Mouse (Mus musculus) Patski (cell line): ENCODE results near the gene Gramd4. TPM values are rescaled to one million over a fixed set of nuclear protein-coding genes. Genes with fewer than 3 reads are reported as not detected.
"Not testable (repeated sequence)": the region's sequence is repeated elsewhere in the genome, so short reads cannot be mapped to it uniquely, and the experiment has no call there.

Experiments
- ATAC-seq: fragments of 100-300 bp; one replicate; pipeline ENCODE4 v1.8.0; 2021
- CTCF ChIA-PET: fragments of 350-600 bp; sonication (Branson Sonifier 250); formaldehyde crosslinking; loops from one replicate; lab custom pipeline; 2022; ENCODE audit warnings: inconsistent platforms; lab: Charles Lee
- POLR2A ChIA-PET: fragments of 350-600 bp; sonication (Branson Sonifier 250); formaldehyde crosslinking; loops from one replicate; lab custom pipeline; 2022; ENCODE audit warnings: antibody characterized with exemption, inconsistent platforms; lab: Charles Lee
- DNase-seq: peaks from one replicate; pipeline ENCODE4 v3.0.0-alpha.2; 2011; ENCODE audit warnings: low read depth, low spot score
- H3K27me3 ChIP-seq: fragments of 371-371 bp; one replicate; pipeline ENCODE4 v1.5.1; 2021
- CTCF ChIP-seq: fragments of 100-300 bp; IDR thresholded peaks from one replicate; pipeline ENCODE4 v1.5.1; 2021
- in situ Hi-C: fragments of 300-500 bp; cut with MboI; formaldehyde crosslinking; loops from 3 replicates; pipeline ENCODE4 v1.11.1; 2018; ENCODE audit warnings: low pct_unique_long_range_greater_than_20kb, mixed read lengths
- polyA plus RNA-seq: library from polyadenylated mRNA; unstranded; gene quantifications from one replicate; pipeline ENCODE4 v1.2.3, GENCODE M21; 2021

Gramd4 gene
- polyA plus RNA-seq, 1 experiment from 2014 or later, result 44.1 TPM

DNA sequence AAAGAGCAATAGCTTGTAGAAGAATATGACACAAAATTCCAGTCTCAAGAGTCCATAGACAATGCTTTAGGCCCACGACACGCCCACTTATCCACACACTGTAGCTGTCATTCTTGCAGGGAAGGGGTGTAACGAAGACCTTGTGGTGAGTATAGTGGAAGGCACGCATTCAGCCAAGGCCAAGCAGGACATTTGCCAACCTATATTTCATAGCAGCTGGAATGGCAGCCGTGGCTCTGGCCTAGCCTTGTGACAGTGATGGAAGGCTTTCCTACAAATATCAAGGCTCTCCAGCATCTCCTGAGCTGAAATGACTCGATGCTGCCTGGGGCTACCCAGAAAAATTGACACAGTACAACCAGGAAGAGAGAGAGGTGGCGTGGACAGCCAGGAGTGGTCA is 87.6 kb downstream of the Gramd4 start:
- TF ChIP-seq CTCF, result no peak
- POLR2A ChIA-PET, result no interaction called here
- no peak for ATAC-seq
- in situ Hi-C loops, result no loop called here
- no peaks in the 10 kb centered on the region for H3K27me3 ChIP-seq
- DNase-seq, result no peak
- CTCF ChIA-PET, result interaction anchor here (0.9 kb wide), 1 partner anchor 7 kb away, joined by 3 read pairs; no protein-coding TSS in a partner anchor

DNA sequence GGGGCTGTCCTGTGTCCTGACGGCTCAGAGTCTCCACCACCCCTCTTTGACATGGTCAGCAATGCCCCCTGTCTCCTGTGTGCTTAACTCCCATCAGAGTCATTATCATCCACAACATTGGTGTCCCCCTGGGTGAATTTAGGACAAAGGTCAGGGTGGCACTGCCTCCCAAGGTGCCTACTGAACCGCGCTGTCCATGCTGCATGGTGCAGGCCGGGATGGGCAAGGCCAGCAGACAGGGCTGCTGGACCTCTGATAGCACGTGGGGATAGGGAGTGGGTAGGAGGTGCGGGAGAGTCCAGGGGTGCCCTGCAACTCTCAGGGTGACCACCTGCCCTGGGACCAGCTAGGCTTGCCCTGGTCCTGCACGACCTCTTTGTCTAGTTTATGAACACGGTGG is 89.4 kb downstream of the Gramd4 start:
- no peak for ATAC-seq
- in situ Hi-C loops, result no loop called here

DNA sequence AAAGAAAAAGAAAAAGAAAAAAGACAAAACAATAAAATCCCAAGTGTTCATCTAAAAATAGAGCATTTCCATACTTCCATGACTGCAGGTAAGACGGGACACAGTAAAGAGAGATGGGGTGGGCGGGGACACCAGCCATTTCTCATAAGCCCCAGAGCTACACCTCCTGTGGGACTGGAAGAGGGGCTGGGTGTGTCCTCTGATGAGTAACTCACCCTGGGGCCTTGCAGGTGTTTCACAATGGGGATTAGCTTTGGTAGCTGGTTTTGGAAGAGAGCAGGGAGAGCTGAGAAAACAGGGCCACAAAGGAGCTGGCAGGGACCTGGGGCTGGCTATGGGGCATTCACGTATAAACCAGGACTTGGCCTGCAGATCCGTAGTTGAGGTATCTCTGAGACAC is 93.1 kb downstream of the Gramd4 start:
- in situ Hi-C loops, result no loop called here
- no peak for TF ChIP-seq CTCF
- no peak for ATAC-seq
- ChIA-PET POLR2A (no interaction called here), CTCF (interaction anchor here (2.0 kb wide), 1 partner anchor 11 kb away, joined by 11 read pairs; no protein-coding TSS in a partner anchor)
- DNase-seq, result no peak
- no peaks in the 10 kb centered on the region for H3K27me3 ChIP-seq

More for the DNA sequence above, 89.4 kb downstream of the Gramd4 start:
- POLR2A ChIA-PET, result no interaction called here
- TF ChIP-seq CTCF, result no peak
- no peak for DNase-seq
- H3K27me3 ChIP-seq, result no peaks in the 10 kb centered on the region
- CTCF ChIA-PET, result no interaction called here

DNA sequence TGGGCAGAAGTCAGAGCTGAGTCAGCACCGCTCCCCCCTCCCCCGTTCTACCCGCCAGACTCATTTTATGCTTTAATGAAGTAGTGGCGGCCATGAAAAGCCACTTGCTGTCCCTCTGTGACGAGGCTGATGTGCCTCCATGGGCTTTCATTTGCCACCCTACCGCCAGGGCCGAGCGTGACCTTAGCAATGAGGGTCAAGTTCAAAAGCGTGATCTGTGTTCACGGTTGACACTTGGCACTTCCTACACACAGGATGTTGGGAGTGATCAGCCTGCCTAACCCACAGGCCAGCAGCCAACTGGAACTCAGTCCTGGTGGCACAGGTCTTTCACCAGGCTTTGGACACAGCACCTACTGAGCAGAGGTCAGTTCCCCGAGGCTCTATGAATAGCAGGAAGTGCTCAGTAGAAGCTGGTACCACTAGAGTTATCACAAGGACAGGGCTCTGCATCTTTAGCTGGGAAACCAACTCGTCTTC is 96.0 kb downstream of the Gramd4 start:
- in situ Hi-C loops, result no loop called here
- POLR2A ChIA-PET, result interaction anchor here (0.6 kb wide), 2 partner anchors 10 to 677 kb away, joined by 3 read pairs; no protein-coding TSS in a partner anchor
- no peak for ATAC-seq
- TF ChIP-seq CTCF, result no peak
- no peaks in the 10 kb centered on the region for H3K27me3 ChIP-seq
- no peak for DNase-seq
- CTCF ChIA-PET, result no interaction called here

DNA sequence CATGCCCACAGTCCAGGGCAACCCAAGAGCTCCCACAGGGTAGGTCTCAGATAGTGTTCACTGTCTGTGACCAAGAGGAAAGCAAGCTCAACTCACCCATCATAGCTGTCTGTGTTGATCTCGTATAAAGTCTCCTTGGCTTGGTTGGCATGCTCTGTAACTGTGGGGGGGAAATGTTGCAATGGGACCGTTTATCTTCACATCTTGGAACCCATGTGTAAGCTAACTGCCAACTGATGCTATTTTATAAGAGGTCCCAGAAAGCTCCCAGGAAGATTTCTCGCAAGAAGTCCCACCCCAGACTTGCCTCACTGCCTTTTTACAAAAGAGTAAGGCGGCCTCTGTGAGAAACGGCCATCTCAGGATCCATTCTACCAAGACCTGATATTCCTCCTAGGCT is 99.0 kb downstream of the Gramd4 start:
- in situ Hi-C loops, result no loop called here
- ChIA-PET CTCF (interaction anchor here (1.6 kb wide), 1 partner anchor 16 kb away, joined by 4 read pairs; no protein-coding TSS in a partner anchor), POLR2A (no interaction called here)
- no peak for DNase-seq
- H3K27me3 ChIP-seq, result no peaks in the 10 kb centered on the region
- TF ChIP-seq CTCF, result no peak
- no peak for ATAC-seq

DNA sequence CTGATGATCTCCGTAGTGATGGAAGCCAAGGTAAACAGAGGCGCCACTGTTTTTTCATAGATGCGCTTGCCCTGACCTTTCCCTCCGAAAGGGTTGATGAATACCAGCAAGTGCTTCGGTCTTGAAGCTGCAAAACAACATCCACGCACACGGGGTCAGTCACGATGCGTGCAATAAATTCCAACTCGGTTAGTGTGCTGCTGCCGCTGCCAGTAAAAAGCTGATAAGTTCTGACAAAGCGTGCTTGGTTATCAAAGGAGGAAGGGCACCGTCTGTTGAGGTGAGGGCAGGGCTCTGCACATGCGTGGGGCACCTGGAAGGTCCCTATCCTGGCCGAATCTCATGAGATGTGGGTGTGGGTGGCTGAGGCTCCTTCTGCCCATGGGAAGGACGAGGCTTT is 101.6 kb downstream of the Gramd4 start:
- no peak for TF ChIP-seq CTCF
- in situ Hi-C loops, result no loop called here
- ATAC-seq, result no peak
- no peaks in the 10 kb centered on the region for H3K27me3 ChIP-seq
- POLR2A ChIA-PET, result no interaction called here
- CTCF ChIA-PET, result interaction anchor here (0.9 to 1.2 kb wide), 2 partner anchors 22 to 47 kb away, joined by 3 to 4 read pairs; no protein-coding TSS in a partner anchor
- no peak for DNase-seq

DNA sequence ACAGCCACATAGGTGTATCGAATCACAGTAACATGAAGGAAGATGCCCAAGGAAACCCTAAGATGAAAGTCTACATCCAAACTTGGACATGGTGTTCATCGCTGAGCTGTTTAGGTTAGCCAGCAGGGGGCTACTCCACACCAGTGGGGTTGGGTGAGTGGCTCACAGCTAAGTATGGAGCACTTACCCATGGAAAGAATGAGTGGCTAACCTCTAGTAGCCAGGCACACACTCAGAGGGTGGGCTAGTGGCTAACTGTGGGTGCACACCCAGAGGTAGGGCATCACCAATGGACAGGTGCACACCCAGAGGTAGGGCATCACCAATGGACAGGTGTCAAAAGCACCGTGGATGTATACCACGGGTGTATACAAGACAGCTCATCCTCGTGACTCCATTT is 102.2 kb downstream of the Gramd4 start:
- CTCF ChIA-PET, result interaction anchor here (0.9 to 1.2 kb wide), 2 partner anchors 21 to 46 kb away, joined by 3 to 4 read pairs; no protein-coding TSS in a partner anchor
- in situ Hi-C loops, result no loop called here
- POLR2A ChIA-PET, result interaction anchor here (1.1 kb wide), 1 partner anchor 26 kb away, joined by 3 read pairs; the partner anchor contains the start of gene Cerk
- no peak for DNase-seq
- ATAC-seq, result no peak
- no peaks in the 10 kb centered on the region for H3K27me3 ChIP-seq
- no peak for TF ChIP-seq CTCF

DNA sequence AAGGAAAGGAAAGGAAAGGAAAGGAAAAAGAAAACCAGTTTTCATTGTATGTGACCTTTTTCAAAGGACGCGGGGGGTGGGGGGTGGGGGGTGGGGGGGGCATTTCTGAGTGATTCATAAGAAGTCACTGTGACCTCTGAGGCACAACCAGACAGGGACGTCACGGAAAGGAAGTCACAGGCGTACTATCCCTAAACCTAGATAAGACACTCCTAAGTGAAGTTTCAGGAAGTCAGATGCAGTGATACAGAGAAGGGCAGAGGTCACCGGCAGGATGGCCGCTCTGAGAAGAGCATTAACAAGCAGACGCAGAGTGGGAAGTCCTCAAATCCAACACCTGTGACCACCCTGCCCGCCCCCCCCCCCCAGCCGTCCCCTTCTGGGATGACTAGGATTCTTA is 103.4 kb downstream of the Gramd4 start:
- ChIA-PET POLR2A (interaction anchor here (0.6 kb wide), 1 partner anchor 416 kb away, joined by 4 read pairs; no protein-coding TSS in a partner anchor), CTCF (interaction anchor here (1.7 kb wide), 1 partner anchor 21 kb away, joined by 5 read pairs; no protein-coding TSS in a partner anchor)
- H3K27me3 ChIP-seq, result no peaks in the 10 kb centered on the region
- in situ Hi-C loops, result no loop called here
- DNase-seq, result no peak
- TF ChIP-seq CTCF, result no peak
- no peak for ATAC-seq

DNA sequence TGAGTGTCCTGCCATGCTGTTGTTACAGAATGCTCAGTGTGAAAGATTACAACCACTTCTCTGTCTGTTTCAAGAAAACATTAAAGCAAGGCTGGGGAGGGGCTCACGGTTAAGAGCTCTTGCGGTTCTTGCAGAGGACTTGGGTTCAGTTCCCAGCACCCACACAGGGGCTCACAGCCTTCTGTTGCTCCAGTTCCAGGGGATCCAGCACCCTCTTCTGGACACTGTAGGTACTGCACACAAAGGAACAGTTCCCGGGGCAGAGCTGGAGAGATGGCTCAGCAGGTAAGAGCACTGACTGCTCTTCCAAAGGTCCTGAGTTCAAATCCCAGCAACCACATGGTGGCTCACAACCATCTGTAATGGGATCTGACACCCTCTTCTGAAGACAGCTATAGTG is 104.3 kb downstream of the Gramd4 start:
- DNase-seq, in situ Hi-C loops, ATAC-seq, H3K27me3 ChIP-seq: not testable (repeated sequence)
- CTCF ChIA-PET, result interaction anchor here (0.9 to 1.7 kb wide), 3 partner anchors 10 to 22 kb away, joined by 3 to 5 read pairs (median 4); no protein-coding TSS in a partner anchor
- POLR2A ChIA-PET, result interaction anchor here (0.5 to 0.6 kb wide), 2 partner anchors 271 to 417 kb away, joined by 3 to 4 read pairs; no protein-coding TSS in a partner anchor

DNA sequence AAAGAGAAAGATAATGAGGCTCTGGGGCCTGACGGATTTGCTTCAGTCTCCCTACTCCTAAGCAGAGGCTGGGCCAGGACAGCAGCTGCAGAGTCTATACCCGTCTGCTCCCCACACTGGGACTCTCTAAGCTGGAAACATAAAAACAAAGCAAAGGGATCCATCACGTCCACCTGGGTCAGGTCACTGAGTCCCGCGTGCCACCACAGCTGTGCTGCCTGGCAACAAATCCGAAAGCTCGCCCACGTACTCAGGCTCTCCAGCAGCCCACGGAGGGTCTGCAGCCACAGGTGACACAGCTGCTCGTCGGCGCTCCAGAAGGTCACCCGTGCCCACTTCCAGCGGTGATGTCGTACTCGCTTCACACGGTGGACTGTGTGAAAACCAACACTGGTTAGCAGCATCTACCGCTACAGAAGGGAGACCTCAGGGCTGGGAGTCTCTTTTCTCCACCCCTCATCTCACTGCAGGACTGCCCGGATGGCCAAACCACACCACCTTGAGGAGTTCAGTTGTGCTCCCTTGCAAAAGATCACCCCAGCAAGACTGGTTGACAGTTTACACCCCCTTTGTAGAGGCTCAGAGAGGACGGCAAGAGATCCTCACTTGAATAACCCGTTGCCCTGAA is 107.3 kb downstream of the Gramd4 start:
- in situ Hi-C loops, result loop anchor here (5.0 kb wide), 1 partner anchor 47 kb away; the partner anchor contains the start of gene Tbc1d22a
- DNase-seq (no peak), ATAC-seq (no peak)
- POLR2A ChIA-PET, result no interaction called here
- H3K27me3 ChIP-seq, result no peaks in the 10 kb centered on the region
- CTCF ChIA-PET, result no interaction called here
- TF ChIP-seq CTCF, result no peak
